Mouse (Mus musculus) kidney, adult 8-10 months (tissue): ENCODE results near the gene Hmx3.

Source experiments
- DNase-seq, 2 experiments: peaks; one replicate each; pipeline ENCODE4 v3.0.0; 2022

The Hmx3 gene

DNA sequence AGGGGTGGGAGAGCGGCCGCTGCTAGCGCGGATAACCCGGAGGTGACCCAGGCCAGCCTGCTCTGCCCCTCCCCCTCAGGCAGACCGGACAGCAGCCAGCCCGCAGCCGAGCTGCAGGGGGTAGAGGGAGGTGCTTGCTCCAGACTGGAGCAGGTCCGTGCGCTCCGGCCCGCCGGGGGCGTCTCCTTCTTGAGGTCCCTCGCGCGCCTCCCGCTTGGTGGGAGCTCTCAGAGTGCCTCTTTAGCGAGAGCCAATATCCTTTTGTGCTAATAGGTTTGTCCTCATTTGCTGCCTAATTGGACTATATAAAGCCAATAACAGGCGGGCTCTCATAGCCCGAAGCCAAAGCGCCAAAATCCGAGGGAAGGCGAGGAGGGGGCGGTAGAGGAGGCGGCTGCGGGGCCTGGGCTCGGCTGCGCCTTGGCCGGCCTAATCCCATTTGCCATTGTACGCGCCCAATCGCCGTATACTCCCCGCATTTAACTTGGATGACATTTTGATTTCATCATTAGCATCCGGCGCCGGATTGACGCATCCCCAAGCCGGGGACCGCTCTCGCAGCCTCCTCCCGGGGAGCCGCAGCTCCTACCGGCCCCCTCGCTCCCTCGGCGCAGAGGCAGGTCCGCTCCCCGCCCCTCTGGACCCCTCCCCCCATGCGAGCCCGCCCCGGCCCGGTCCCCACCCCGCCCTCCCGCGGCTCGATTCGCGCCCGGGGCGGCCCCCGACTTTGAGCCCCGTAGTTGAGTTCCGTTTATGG lies at the start of gene Hmx3:
Gene Hmx3, plus strand, starts transcription at position 753 of the 757 bp plus-strand sequence.
- DNase-seq: no peak

DNA sequence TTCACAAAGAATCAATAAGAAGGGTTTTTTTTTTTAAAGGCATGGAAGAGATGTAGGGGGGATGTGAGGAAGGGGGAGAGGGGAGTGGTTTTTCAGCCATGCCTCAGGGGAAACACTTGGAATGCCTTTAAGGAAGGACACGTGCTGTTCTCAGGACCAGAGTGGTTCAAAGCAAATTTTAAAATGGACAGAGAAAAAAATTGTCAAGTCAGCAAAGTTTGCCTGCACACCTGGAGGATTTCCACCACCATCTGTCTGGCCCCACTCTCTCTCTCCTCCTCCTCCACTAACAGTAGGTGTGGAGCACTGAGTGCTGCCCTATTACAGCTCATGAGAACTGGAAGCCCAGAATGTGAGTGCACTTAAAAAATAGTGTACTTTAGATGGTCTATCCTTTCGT lies 38.9 kb upstream of the Hmx3 start:
- DNase-seq: no peak

DNA sequence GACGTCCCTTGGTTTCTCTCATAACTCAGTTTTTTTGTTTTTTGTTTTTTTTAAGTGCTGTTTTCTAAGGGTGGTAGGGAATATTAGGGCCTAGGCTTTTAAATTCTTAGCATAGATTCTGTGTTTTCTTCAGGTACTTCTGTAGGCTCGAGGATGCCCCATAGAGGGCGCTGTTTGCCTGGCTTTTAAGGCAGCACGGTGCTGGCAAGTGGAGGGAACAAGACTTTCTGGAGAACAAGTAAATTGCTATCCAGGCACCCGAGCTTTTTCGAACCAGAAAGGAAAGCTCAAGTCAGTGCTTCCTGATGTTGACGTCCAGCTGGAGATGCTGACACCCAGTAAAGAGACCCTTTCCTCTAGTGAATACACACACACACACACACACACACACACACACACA lies 2.7 kb upstream of the Hmx3 start:
- DNase-seq: peak; percentile 72 to 87

GRCm38 (mm10) chr7:131541184-131542114 lies 1.2 kb upstream of the Hmx3 start:
- no peak for DNase-seq

DNA sequence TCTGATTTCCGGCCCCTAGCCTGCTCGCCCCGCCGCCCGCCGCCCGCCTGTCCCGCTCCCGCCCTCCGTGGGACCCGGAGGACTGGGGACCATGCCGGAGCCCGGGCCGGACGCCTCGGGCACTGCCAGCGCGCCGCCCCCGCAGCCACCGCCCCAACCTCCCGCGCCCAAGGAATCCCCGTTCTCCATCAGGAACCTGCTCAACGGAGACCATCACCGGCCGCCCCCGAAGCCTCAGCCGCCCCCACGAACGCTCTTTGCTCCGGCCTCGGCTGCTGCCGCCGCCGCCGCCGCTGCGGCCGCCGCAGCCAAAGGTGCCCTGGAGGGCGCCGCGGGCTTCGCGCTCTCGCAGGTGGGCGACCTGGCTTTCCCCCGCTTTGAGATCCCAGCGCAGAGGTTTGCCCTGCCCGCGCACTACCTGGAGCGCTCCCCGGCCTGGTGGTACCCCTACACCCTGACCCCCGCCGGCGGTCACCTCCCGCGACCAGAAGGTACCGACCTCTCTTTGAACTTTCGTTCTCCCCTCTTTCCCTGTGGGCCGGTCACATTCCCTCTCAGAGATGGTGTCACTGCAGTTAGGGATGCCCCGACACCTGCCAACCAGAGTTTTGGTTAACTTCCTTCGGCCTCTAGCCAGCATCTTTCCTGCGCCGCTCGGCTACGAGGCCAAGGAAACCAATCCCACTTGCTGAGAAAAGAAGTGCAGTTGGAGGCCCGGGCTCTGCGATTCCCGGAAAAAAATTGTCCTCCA lies 380 bp downstream of the Hmx3 start:
- no peak for DNase-seq

DNA sequence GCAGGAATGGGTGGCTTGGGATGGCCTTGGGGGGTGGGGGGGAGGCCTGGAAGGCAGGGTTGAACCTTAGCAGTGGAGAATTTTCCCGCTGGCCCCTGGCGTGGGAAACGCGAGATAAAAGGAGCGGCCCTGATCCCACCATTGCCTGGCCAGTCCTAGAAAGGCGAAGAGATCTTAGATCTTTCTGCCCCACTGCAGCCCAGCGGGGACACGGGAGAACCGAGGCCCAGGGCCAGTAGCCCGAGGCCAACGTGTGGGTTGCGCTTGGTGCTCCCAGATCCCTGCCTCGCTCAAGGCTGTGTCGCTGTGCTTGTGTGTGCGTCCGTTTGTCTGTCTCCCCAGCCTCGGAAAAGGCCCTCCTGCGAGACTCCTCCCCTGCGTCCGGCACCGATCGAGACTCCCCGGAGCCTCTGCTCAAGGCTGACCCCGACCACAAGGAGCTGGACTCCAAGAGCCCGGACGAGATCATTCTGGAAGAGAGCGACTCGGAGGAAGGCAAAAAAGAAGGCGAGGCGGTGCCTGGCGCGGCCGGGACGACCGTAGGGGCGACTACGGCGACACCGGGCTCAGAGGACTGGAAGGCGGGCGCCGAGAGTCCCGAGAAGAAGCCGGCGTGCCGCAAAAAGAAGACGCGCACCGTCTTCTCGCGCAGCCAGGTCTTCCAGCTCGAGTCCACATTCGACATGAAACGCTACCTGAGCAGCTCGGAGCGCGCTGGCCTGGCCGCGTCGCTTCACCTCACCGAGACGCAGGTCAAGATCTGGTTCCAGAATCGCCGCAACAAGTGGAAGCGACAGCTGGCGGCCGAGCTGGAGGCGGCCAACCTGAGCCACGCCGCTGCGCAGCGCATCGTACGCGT lies 1.2 kb downstream of the Hmx3 start:
- no peak for DNase-seq

DNA sequence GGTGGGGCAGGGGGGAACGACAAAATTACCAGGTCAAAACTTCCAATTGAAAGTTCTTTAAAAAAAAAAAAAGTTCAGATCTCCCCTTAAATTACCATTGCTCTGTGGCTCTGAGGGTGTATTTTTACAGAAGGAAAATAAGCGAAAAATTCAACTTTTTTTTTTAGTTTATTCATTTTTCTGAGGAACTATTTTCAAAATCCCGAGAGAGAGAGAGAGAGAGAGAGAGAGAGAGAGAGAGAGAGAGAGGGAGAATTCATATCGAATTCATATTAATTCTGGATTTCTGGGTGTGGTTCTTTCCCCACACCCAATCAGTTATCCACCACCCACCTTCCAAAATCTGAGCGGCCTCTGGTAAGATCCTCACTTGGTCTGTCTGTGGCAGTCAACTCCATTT lies 2.2 kb downstream of the Hmx3 start:
- DNase-seq: no peak

GRCm38 (mm10) chr7:131545701-131546385 lies 3.2 kb downstream of the Hmx3 start:
- no peak for DNase-seq

- no peak for DNase-seq
Observed at GRCm38 (mm10) chr7:131546423-131546822, 3.8 kb downstream of the Hmx3 start.

GRCm38 (mm10) chr7:131547481-131547880 lies 4.8 kb downstream of the Hmx3 start:
- no peak for DNase-seq

DNA sequence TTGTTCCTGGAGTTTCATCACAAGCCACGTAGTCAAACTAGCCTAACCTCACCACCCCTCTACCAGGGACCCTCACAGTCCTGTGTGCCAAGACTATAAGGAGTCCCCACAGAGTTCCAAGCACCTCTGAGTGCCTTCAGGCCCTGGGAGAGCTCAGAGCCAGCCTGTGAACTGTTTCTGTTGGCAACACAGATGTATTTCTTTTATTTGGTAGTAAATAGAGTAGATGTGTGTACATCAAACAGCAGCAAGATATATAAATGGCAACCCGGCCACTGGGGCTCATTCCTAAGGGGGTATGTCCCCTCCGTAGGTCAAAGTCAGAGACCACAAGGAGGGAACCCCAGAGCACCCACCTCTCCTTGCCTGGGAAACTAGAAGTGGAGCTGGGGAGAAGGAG lies 5.8 kb downstream of the Hmx3 start, which contains the start of gene Hmx2:
Gene Hmx2, plus strand, starts transcription at position 301 of the 400 bp plus-strand sequence.
- no peak for DNase-seq

- DNase-seq: no peak
Observed at GRCm38 (mm10) chr7:131551471-131551870, 8.8 kb downstream of the Hmx3 start.

DNA sequence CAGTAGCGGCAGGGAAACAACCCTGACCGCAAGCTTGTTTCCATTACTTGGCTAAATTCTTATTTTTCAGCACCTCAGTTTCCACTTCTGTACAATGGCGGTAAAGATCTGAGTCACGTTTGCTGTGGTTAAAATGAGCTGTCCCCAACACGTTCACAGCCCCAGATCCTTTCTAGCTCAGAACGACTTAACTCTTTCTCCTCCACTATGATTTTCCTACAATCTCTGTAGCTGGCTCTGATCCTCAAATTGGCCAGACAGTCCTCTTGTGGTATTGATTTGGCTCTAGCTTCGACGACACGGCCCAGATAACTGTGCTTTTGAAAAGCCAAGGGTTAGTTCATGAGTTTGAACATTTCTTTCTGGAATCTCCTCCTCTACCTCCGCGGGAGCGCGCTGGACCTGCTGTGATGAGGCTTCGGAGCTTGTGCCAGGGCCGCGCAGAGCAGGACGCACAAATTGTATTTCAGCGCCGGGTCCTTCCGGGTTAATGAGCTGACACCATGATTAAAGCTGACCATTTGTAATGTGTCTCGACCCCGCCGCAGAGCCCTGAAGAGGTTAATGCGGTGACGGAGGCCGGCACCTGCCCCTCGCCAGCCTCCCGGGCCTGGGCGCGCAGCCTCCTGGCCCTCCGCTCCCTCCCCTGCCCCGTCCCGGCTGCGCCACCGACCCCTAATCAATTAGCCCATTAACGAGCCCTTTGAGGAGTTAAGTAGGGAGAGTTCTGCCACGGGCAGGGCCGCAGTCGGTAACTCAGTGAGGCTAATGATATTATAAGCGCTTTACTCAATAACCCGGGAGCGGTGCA lies 9.5 kb downstream of the Hmx3 start:
- no peak for DNase-seq

GRCm38 (mm10) chr7:131552781-131553180 lies 10.1 kb downstream of the Hmx3 start:
- no peak for DNase-seq

- peak; percentile 28 to 29 for DNase-seq
Observed at GRCm38 (mm10) chr7:131553771-131554175, 11.1 kb downstream of the Hmx3 start.

- DNase-seq: no peak
Observed at GRCm38 (mm10) chr7:131554341-131555180, 11.9 kb downstream of the Hmx3 start.

- peak in 1 of 2 experiments; percentile 30 for DNase-seq
Observed at GRCm38 (mm10) chr7:131555301-131556081, 12.8 kb downstream of the Hmx3 start.

GRCm38 (mm10) chr7:131556116-131556515 lies 13.4 kb downstream of the Hmx3 start:
- DNase-seq: no peak
